Mouse (Mus musculus): ENCODE measurements at regions not wholly inside any gene's neighbourhood (a gene's known extent, or its start where the extent isn't known, plus 50 kb on each side); places are given as distances from the start of the nearest gene placed in this dataset.
A peak's percentile ranks its signal among the peaks of the same experiment; 100 is the strongest.

DNA sequence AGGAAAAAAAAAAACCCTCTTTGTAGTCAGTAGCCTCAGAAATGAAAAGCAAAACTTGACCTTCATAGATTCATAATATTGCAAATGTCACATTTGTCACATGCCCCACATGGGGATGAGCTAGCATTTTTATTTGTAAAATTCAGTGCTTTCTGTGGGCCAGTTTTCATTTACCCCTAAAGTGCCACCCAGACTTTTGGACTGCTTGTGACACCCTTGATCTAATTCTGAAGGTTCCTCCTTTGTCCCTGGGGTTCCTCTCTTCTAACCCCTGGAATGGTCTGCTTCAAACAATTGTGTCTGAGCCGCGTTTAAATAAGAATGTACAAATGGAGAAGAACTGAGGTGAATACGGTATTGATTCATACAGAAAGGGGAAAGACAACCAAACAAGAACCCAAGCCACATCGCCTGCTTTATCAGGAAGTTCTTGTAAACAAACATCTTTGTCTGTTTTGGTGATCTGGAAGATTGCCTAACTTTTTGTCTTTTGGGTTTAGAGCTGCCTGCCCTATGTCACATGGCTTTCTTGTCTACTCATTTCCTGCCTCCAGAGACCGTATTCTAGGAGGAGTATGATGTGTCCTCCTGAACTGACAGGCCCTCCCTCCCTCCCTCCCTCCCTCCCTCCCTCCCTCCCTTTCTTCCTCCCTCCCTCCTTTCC lies 203.1 kb upstream of the Gm9833 start:
- H3K9ac ChIP-seq (ENCODE audit: low read length): no peak overlapping the region
- DNase-seq (ENCODE audit: low spot score) (no peak), ATAC-seq (ENCODE audit: insufficient read depth, low FRiP score, low TSS enrichment) (no peak)
- H3K27ac ChIP-seq (ENCODE audit: low read depth, low read length): no peak overlapping the region
- no peaks in the 10 kb centered on the region for H3K27me3 ChIP-seq (ENCODE audit: control insufficient read depth, insufficient read depth, low read length)
- no peak overlapping the region for H3K4me2 ChIP-seq (ENCODE audit: low read depth)
- WGBS: 64% methylated on average over 5 of the region's 5 CpGs
- H3K4me3 ChIP-seq (ENCODE audit: low read depth, low read length): no peak overlapping the region
- H3K36me3 ChIP-seq (ENCODE audit: control insufficient read depth, insufficient read depth, low read length): no peaks in the 10 kb centered on the region
- H3K9me3 ChIP-seq (ENCODE audit: control insufficient read depth, low read length): no peaks in the 10 kb centered on the region
- H3K4me1 ChIP-seq (ENCODE audit: control insufficient read depth, insufficient read depth, low read length): no peaks in the 10 kb centered on the region

DNA sequence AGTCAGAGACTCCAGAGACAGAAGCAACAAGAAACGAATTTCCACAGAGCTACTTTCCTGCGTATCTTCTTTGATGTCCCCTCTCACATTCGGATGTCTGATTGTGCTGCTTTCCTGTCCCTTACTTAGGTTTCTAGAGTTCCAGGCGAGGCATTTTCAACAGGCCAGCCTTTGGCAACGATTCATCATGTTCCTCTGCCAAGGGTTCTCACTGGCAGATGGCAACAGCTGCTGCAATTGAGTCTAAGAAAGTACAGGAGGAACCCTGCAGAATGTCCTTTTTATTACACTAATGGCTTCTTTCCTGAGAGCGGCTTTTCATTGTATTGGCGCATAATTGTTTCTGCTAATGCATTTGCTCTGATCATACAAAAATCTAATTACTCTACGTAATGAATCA lies 202.3 kb upstream of the Gm9833 start:
- no peak overlapping the region for H3K9ac ChIP-seq (ENCODE audit: low read length)
- H3K4me2 ChIP-seq (ENCODE audit: low read depth): no peak overlapping the region
- 0 out of 2 replicates have a peak overlapping the region, but pooled peaks have one; percentile 3 for H3K27ac ChIP-seq (ENCODE audit: low read depth, low read length)
- H3K9me3 ChIP-seq (ENCODE audit: control insufficient read depth, low read length): no peaks in the 10 kb centered on the region
- H3K4me3 ChIP-seq (ENCODE audit: low read depth, low read length): no peak overlapping the region
- no peaks in the 10 kb centered on the region for H3K4me1 ChIP-seq (ENCODE audit: control insufficient read depth, insufficient read depth, low read length)
- WGBS: 48% methylated on average over 8 of the region's 8 CpGs
- DNase-seq (ENCODE audit: low spot score) (no peak), ATAC-seq (ENCODE audit: insufficient read depth, low FRiP score, low TSS enrichment) (no peak)
- H3K27me3 ChIP-seq (ENCODE audit: control insufficient read depth, insufficient read depth, low read length): no peaks in the 10 kb centered on the region
- no peaks in the 10 kb centered on the region for H3K36me3 ChIP-seq (ENCODE audit: control insufficient read depth, insufficient read depth, low read length)

- Histone ChIP-seq H3K27me3 (ENCODE audit: control insufficient read depth, insufficient read depth, low read length) (no peaks in the 10 kb centered on the region), H3K4me3 (ENCODE audit: low read depth, low read length) (no peak overlapping the region), H3K9me3 (ENCODE audit: control insufficient read depth, low read length) (no peaks in the 10 kb centered on the region), H3K36me3 (ENCODE audit: control insufficient read depth, insufficient read depth, low read length) (no peaks in the 10 kb centered on the region), H3K9ac (ENCODE audit: low read length) (no peak overlapping the region), H3K27ac (ENCODE audit: low read depth, low read length) (no peak overlapping the region), H3K4me1 (ENCODE audit: control insufficient read depth, insufficient read depth, low read length) (no peaks in the 10 kb centered on the region), H3K4me2 (ENCODE audit: low read depth) (no peak overlapping the region)
- ATAC-seq (ENCODE audit: insufficient read depth, low FRiP score, low TSS enrichment) (no peak), DNase-seq (ENCODE audit: low spot score) (no peak)
- 82% methylated on average over 4 of the region's 4 CpGs for WGBS
These were observed 201.8 kb upstream of the Gm9833 start for GRCm38 (mm10) chr3:9886077-9886476.

DNA sequence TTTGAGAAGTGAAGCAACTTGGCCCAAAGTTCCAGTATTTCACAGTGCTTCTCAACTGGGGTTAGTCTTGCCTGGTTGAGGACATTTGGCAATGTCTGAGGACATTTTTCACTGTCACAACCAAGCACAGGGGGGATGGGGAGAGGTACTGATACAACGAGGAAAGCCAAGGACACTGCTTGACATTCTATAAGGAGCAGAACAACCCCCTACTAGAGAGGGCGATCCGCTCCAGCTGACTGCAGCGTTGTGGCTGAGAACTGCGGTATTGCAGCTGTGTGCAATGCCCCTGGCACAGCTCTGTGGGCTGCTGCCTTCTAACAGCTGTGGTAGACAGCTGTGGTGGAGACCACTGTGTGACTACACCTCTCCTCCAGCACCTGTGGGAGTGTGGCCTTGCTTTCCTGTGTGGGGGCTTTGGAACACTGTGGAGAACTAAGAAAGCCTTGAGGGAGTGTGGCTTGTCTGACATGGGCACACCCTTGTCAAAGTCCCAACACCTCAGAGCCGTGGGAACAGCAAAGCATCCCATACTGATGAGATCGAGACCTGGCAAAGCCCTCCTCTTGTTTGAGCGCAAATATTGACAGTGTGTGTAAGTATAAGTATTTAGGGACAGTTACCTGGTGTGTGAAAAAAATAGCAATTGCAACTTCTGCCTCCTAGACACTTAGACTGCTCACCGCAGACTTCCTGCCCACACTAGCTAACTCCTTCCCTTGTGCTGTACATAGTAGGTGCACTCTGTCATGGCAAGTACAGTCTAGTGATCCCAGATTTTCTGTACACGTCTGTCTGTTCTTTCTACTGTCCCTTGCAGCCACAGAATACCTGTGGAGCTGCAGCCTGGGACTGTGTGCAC lies 200.9 kb upstream of the Gm9833 start:
- Histone ChIP-seq H3K27ac (ENCODE audit: low read depth, low read length) (no peak overlapping the region), H3K9me3 (ENCODE audit: control insufficient read depth, low read length) (no peaks in the 10 kb centered on the region), H3K4me3 (ENCODE audit: low read depth, low read length) (no peak overlapping the region), H3K36me3 (ENCODE audit: control insufficient read depth, insufficient read depth, low read length) (no peaks in the 10 kb centered on the region), H3K4me2 (ENCODE audit: low read depth) (no peak overlapping the region), H3K27me3 (ENCODE audit: control insufficient read depth, insufficient read depth, low read length) (no peaks in the 10 kb centered on the region), H3K4me1 (ENCODE audit: control insufficient read depth, insufficient read depth, low read length) (no peaks in the 10 kb centered on the region), H3K9ac (ENCODE audit: low read length) (no peak overlapping the region)
- DNase-seq (ENCODE audit: low spot score) (no peak), ATAC-seq (ENCODE audit: insufficient read depth, low FRiP score, low TSS enrichment) (no peak; the same call in 1 of the 2 replicates)
- 76% methylated on average over 10 of the region's 10 CpGs for WGBS

- ATAC-seq (ENCODE audit: insufficient read depth, low FRiP score, low TSS enrichment) (no peak), DNase-seq (ENCODE audit: low spot score) (no peak)
- H3K4me2 ChIP-seq (ENCODE audit: low read depth): no peak overlapping the region
- H3K9me3 ChIP-seq (ENCODE audit: control insufficient read depth, low read length): no peaks in the 10 kb centered on the region
- H3K36me3 ChIP-seq (ENCODE audit: control insufficient read depth, insufficient read depth, low read length): no peaks in the 10 kb centered on the region
- H3K4me1 ChIP-seq (ENCODE audit: control insufficient read depth, insufficient read depth, low read length): no peaks in the 10 kb centered on the region
- no peaks in the 10 kb centered on the region for H3K27me3 ChIP-seq (ENCODE audit: control insufficient read depth, insufficient read depth, low read length)
- H3K4me3 ChIP-seq (ENCODE audit: low read depth, low read length): no peak overlapping the region
- WGBS: 81% methylated on average over 2 of the region's 2 CpGs
- no peak overlapping the region for H3K9ac ChIP-seq (ENCODE audit: low read length)
- no peak overlapping the region for H3K27ac ChIP-seq (ENCODE audit: low read depth, low read length)
These were observed 200.3 kb upstream of the Gm9833 start for GRCm38 (mm10) chr3:9887627-9887994.

DNA sequence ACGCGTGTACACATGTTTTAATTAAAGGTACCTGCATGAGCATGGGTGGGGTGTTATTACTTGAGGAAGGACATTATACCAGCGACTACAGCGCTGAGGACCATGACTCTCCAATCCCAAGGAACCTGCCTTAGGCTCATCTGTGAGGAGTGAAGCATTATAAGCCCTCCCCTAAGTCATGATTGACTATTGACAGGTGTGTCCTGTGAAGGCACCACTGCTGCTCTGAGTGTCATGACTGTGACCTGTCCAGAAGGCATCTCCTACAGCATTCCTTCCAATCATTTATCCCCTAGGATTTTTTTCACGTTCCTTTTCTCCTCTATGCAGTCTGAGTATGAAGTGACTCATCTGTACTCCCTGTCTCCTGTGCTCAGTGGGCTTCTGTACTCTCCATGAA lies 199.9 kb upstream of the Gm9833 start:
- DNase-seq (ENCODE audit: low spot score) (no peak), ATAC-seq (ENCODE audit: insufficient read depth, low FRiP score, low TSS enrichment) (no peak)
- H3K27ac ChIP-seq (ENCODE audit: low read depth, low read length): no peak overlapping the region
- no peaks in the 10 kb centered on the region for H3K4me1 ChIP-seq (ENCODE audit: control insufficient read depth, insufficient read depth, low read length)
- no peak overlapping the region for H3K9ac ChIP-seq (ENCODE audit: low read length)
- no peak overlapping the region for H3K4me3 ChIP-seq (ENCODE audit: low read depth, low read length)
- no peaks in the 10 kb centered on the region for H3K27me3 ChIP-seq (ENCODE audit: control insufficient read depth, insufficient read depth, low read length)
- 92% methylated on average over 5 of the region's 5 CpGs for WGBS
- H3K36me3 ChIP-seq (ENCODE audit: control insufficient read depth, insufficient read depth, low read length): no peaks in the 10 kb centered on the region
- no peak overlapping the region for H3K4me2 ChIP-seq (ENCODE audit: low read depth)
- H3K9me3 ChIP-seq (ENCODE audit: control insufficient read depth, low read length): no peaks in the 10 kb centered on the region

GRCm38 (mm10) chr3:9892884-9893494 lies 194.9 kb upstream of the Gm9833 start:
- WGBS: 58% methylated on average over 4 of the region's 4 CpGs
- H3K9ac ChIP-seq (ENCODE audit: low read length): no peak overlapping the region
- H3K4me1 ChIP-seq (ENCODE audit: control insufficient read depth, insufficient read depth, low read length): no peaks in the 10 kb centered on the region
- no peaks in the 10 kb centered on the region for H3K9me3 ChIP-seq (ENCODE audit: control insufficient read depth, low read length)
- H3K4me2 ChIP-seq (ENCODE audit: low read depth): no peak overlapping the region
- no peak overlapping the region for H3K4me3 ChIP-seq (ENCODE audit: low read depth, low read length)
- DNase-seq (ENCODE audit: low spot score): no peak
- no peak for ATAC-seq (ENCODE audit: insufficient read depth, low FRiP score, low TSS enrichment)
- H3K36me3 ChIP-seq (ENCODE audit: control insufficient read depth, insufficient read depth, low read length): no peaks in the 10 kb centered on the region
- no peak overlapping the region for H3K27ac ChIP-seq (ENCODE audit: low read depth, low read length)
- no peaks in the 10 kb centered on the region for H3K27me3 ChIP-seq (ENCODE audit: control insufficient read depth, insufficient read depth, low read length)

DNA sequence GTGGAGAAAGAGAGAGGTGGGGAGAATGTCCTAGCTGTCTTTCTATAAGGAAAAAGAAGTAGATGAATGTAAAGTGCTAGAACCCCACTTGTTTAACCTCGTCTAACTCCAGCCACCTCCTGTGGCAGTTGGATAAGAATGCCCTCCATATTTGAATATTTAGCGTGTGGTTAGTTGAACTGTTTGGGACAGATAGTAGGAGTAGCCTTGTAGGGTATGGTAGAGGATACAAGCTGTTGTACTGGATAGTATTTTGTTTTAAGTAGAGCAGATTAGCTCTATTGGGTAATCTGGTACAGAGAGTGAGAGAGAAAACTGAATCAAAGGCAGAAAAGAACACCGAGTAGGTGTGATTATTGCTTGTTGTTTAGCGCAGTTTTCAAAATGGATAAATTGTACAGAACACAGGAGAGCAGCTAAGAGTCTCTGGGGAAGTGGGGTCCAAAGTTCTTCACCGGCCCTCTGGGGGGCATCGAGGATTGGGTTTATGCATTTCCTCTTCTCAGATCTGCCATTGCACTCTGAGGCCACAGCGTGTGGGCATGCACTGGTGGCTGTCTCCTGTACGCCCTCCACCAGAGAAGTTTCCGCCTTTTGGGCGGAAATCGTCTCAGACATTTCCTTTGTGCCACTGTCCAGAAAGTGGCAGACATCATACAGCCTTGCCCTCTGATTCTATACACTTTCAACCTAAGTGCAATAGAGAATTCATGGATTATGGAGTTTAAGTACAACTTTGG lies 192.3 kb upstream of the Gm9833 start:
- no peak for ATAC-seq (ENCODE audit: insufficient read depth, low FRiP score, low TSS enrichment)
- Histone ChIP-seq H3K4me3 (ENCODE audit: low read depth, low read length) (no peak overlapping the region), H3K4me1 (ENCODE audit: control insufficient read depth, insufficient read depth, low read length) (no peaks in the 10 kb centered on the region), H3K9ac (ENCODE audit: low read length) (no peak overlapping the region), H3K27me3 (ENCODE audit: control insufficient read depth, insufficient read depth, low read length) (no peaks in the 10 kb centered on the region), H3K4me2 (ENCODE audit: low read depth) (no peak overlapping the region), H3K36me3 (ENCODE audit: control insufficient read depth, insufficient read depth, low read length) (no peaks in the 10 kb centered on the region), H3K27ac (ENCODE audit: low read depth, low read length) (no peak overlapping the region), H3K9me3 (ENCODE audit: control insufficient read depth, low read length) (no peaks in the 10 kb centered on the region)
- DNase-seq (ENCODE audit: low spot score): no peak
- 88% methylated on average over 11 of the region's 11 CpGs for WGBS
